Mouse (Mus musculus) midbrain, embryonic 15.5 days (tissue): ENCODE data around the gene Foxa2. TPM values are rescaled to one million over a fixed set of nuclear protein-coding genes. Genes with fewer than 3 reads are reported as not detected.
A peak's percentile ranks its signal among the peaks of the same experiment; 100 is the strongest.

ENCODE experiments used
- ATAC-seq: fragments of 200-750 bp; cut with Nextera tagmentation; replicated peaks from 2 replicates; pipeline ENCODE4 v1.8.0; 2017; ENCODE audit warnings: moderate TSS enrichment
- H3K27ac ChIP-seq: fragments of 300-500 bp; sonication (generic); 2 replicates; pipeline ENCODE4 v1.5.1; 2015; ENCODE audit warnings: mild to moderate bottlenecking, inconsistent platforms
- H3K27me3 ChIP-seq: fragments of 300-500 bp; sonication (generic); replicated peaks from 2 replicates; pipeline ENCODE4 v1.6.1; 2015; ENCODE audit warnings: inconsistent platforms
- H3K36me3 ChIP-seq: fragments of 300-500 bp; sonication (generic); replicated peaks from 2 replicates; pipeline ENCODE4 v1.6.1; 2015; ENCODE audit warnings: inconsistent platforms
- H3K4me1 ChIP-seq: fragments of 300-500 bp; sonication (generic); 2 replicates; pipeline ENCODE4 v1.6.1; 2015; ENCODE audit warnings: inconsistent platforms
- H3K4me2 ChIP-seq: fragments of 300-500 bp; sonication (generic); 2 replicates; pipeline ENCODE4 v1.6.1; 2015; ENCODE audit warnings: inconsistent platforms, mild to moderate bottlenecking, moderate library complexity
- H3K4me3 ChIP-seq: fragments of 300-500 bp; sonication (generic); 2 replicates; pipeline ENCODE4 v1.5.1; 2015; ENCODE audit warnings: mild to moderate bottlenecking, inconsistent platforms
- H3K9ac ChIP-seq: fragments of 300-500 bp; sonication (generic); 2 replicates; pipeline ENCODE4 v1.6.1; 2015; ENCODE audit warnings: mild to moderate bottlenecking, inconsistent platforms
- H3K9me3 ChIP-seq: fragments of 300-500 bp; sonication (generic); 2 replicates; pipeline ENCODE4 v1.6.1; 2016; ENCODE audit warnings: inconsistent platforms
- WGBS: fragments of 180-500 bp; shearing (Covaris S2); methylation state at CpG from one replicate; pipeline ENCODE4 v1.1.7; 2015; ENCODE audit warnings: mixed read lengths; 5-methylcytosine and 5-hydroxymethylcytosine counted together
- polyA plus RNA-seq: library from polyadenylated mRNA; unstranded; fragments of >200 nt; fragmentation: Nextera tagmentation; extraction: Ambion mirVana; gene quantifications from 2 replicates; pipeline ENCODE4 v1.2.1, GENCODE M21; 2015

The Foxa2 gene
- polyA plus RNA-seq, 1 experiment from 2014 or later = 6.1 TPM

DNA sequence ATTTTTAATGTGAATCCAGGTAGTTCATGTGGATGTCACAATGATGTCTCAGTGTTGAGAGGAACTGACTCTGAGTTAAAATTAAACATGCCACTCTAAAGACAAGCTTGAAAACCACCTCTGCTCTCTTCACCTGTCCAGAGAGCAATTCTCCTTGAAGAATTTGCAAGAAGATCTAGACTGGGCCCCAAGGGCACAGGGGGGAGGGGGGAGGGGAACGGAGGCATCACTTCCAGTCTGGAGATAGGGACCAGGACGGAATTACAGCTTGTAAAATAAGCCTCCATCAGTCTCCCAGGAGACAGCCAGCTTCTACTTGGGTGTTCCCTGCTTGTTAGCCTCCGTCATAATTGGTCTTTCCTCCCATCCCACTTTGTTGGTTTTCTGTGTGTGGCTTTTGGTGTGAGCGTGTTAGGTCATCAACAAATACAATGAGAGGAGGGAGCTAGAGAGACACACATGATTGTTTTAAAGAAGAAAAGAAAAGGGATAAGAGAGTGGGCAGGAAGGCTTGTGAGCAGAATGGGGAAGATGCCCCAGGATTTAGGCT lies 10.1 kb downstream of the Foxa2 start:
- H3K27me3 ChIP-seq = peaks cover 93% of the 10 kb centered on the region
- H3K9me3 ChIP-seq = no peaks in the 10 kb centered on the region
- H3K9ac ChIP-seq = no peak overlapping the region
- 1% methylated on average over 4 of the region's 4 CpGs for WGBS
- no peak overlapping the region for H3K27ac ChIP-seq
- H3K4me3 ChIP-seq = no peak overlapping the region
- H3K4me1 ChIP-seq = no peaks in the 10 kb centered on the region
- no peaks in the 10 kb centered on the region for H3K36me3 ChIP-seq
- no peak for ATAC-seq
- H3K4me2 ChIP-seq = no peak overlapping the region

GRCm38 (mm10) chr2:148030991-148031675 lies 15.6 kb downstream of the Foxa2 start:
- ATAC-seq = no peak
- 3% methylated on average over 6 of the region's 6 CpGs for WGBS
- H3K4me3 ChIP-seq = no peak overlapping the region
- no peaks in the 10 kb centered on the region for H3K4me1 ChIP-seq
- no peaks in the 10 kb centered on the region for H3K36me3 ChIP-seq
- no peaks in the 10 kb centered on the region for H3K9me3 ChIP-seq
- H3K27ac ChIP-seq = no peak overlapping the region
- H3K9ac ChIP-seq = no peak overlapping the region
- no peak overlapping the region for H3K4me2 ChIP-seq
- peaks cover 90% of the 10 kb centered on the region for H3K27me3 ChIP-seq

GRCm38 (mm10) chr2:148030613-148030935 lies 16.2 kb downstream of the Foxa2 start:
- H3K9me3 ChIP-seq = no peaks in the 10 kb centered on the region
- no peak overlapping the region for H3K4me2 ChIP-seq
- ATAC-seq = no peak
- H3K4me1 ChIP-seq = no peaks in the 10 kb centered on the region
- WGBS = 1% methylated on average over 11 of the region's 11 CpGs
- no peaks in the 10 kb centered on the region for H3K36me3 ChIP-seq
- H3K4me3 ChIP-seq = no peak overlapping the region
- H3K9ac ChIP-seq = no peak overlapping the region
- peaks cover 88% of the 10 kb centered on the region for H3K27me3 ChIP-seq
- H3K27ac ChIP-seq = no peak overlapping the region

DNA sequence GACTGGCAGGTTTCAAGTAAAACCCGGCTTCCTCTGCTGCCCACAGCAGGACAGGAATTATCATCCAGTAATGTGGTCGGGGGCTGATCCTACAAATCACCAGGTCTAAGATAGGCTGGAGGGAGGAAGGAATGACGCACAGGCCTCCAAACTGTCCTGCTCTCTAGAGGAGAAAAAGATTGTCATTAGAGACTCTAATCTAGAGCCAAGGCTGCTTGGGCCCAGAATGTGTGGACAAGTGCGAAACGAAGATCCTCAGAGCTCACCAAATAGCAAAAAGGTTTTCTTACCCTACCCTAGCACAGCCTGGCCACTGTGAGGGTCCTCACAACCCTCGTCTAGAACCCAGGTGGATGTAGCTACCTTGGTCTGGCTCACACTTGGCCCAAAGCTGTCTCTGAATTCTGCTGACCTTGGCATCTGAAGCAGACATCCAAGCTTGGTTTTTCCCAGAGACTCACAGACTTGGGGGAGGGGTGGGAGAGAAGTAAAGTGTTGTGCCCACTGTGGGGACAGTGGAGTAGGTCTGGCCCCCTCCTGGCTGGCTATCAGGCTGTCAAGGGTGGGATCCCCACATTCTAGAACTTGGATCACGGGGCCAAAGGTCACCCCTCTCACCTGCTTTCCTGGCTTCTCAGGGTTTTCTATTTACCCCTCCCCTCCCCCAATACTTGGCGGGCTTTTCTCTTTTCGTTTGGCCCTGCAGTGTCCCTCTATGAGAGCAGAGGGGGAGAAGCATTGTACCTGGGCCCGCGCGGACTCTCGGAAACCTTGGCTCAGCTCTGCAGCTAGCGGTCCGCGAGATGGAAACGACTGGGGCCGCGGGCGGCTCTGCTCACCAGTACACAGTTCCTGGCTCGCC lies 16.8 kb downstream of the Foxa2 start:
- H3K27ac ChIP-seq = no peak overlapping the region
- peaks cover 88% of the 10 kb centered on the region for H3K27me3 ChIP-seq
- H3K4me1 ChIP-seq = no peaks in the 10 kb centered on the region
- no peak overlapping the region for H3K9ac ChIP-seq
- H3K4me3 ChIP-seq = no peak overlapping the region
- no peaks in the 10 kb centered on the region for H3K36me3 ChIP-seq
- H3K4me2 ChIP-seq = no peak overlapping the region
- H3K9me3 ChIP-seq = no peaks in the 10 kb centered on the region
- 4% methylated on average over 21 of the region's 21 CpGs for WGBS
- ATAC-seq = peak; percentile 74

DNA sequence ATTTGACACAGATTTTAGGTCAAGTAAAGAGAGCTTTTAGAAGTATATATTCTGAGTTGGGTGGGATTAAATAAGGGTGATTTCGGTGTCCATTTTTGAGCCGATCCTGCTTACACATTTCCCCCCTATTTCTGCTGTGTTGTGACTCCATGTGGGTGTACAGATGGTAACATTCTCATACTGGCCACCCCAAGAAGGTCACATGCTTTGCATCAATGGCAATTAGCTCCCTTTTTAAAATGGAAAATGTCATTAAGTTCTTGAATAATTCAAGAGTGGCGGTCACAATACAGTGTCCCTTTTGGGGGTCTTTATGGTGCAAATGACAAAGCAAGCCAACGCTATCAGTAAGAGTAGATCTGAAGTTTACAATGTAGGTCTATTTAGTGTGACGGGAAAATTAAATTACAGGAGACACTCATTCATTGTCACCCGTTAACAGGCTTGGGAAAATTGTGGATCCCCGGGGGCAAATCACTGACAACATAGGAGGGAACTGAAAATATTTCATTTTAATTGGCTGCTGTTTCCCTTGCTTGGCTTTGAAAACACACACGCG lies 17.6 kb downstream of the Foxa2 start:
- no peak overlapping the region for H3K4me3 ChIP-seq
- ATAC-seq = no peak
- 11% methylated on average over 9 of the region's 9 CpGs for WGBS

GRCm38 (mm10) chr2:148026366-148026765 lies 20.4 kb downstream of the Foxa2 start:
- WGBS = 80% methylated on average over 1 of the region's 1 CpGs
- no peak overlapping the region for H3K4me3 ChIP-seq
- H3K36me3 ChIP-seq = no peaks in the 10 kb centered on the region
- H3K4me1 ChIP-seq = peaks cover 5% of the 10 kb centered on the region; the same call in 1 of the 2 replicates
- no peak for ATAC-seq
- no peak overlapping the region for H3K4me2 ChIP-seq
- H3K27ac ChIP-seq = no peak overlapping the region
- no peak overlapping the region for H3K9ac ChIP-seq
- H3K9me3 ChIP-seq = no peaks in the 10 kb centered on the region
- H3K27me3 ChIP-seq = peaks cover 91% of the 10 kb centered on the region

More for the DNA sequence above, 17.6 kb downstream of the Foxa2 start:
- Histone ChIP-seq H3K27me3 (peaks cover 88% of the 10 kb centered on the region), H3K4me1 (no peaks in the 10 kb centered on the region), H3K9me3 (no peaks in the 10 kb centered on the region), H3K36me3 (no peaks in the 10 kb centered on the region), H3K9ac (no peak overlapping the region), H3K4me2 (no peak overlapping the region), H3K27ac (no peak overlapping the region)

DNA sequence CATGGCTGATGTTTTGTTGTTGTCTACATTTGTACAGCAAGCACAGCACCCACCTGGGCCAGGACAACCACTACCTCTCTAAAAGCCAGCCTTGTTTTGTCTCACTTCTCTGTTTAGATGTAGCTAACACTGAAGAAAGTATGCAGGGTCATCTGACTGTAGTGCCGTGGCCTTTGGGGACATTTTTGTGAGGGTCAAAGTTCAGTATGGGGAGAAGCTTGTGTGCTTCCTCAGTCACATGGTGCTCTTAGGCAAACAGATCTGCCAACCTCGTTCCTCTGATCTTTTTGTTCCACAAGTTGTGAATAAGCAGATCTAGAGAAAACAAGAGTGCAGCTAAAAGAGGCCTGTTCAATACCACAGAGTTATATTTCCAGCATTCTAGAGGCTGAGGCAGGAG lies 21.3 kb downstream of the Foxa2 start:
- WGBS = 37% methylated on average over 2 of the region's 2 CpGs
- ATAC-seq = no peak
- Histone ChIP-seq H3K27me3 (peaks cover 93% of the 10 kb centered on the region), H3K4me2 (no peak overlapping the region), H3K4me3 (no peak overlapping the region), H3K9me3 (no peaks in the 10 kb centered on the region), H3K27ac (no peak overlapping the region), H3K36me3 (no peaks in the 10 kb centered on the region), H3K9ac (no peak overlapping the region), H3K4me1 (peaks cover 5% of the 10 kb centered on the region; the same call in 1 of the 2 replicates)

- peaks cover 92% of the 10 kb centered on the region for H3K27me3 ChIP-seq
- H3K4me1 ChIP-seq = peaks cover 5% of the 10 kb centered on the region; the same call in 1 of the 2 replicates
- no peaks in the 10 kb centered on the region for H3K9me3 ChIP-seq
- H3K36me3 ChIP-seq = no peaks in the 10 kb centered on the region
- no peak overlapping the region for H3K4me2 ChIP-seq
- no peak overlapping the region for H3K9ac ChIP-seq
- H3K4me3 ChIP-seq = no peak overlapping the region
- WGBS = 56% methylated on average over 9 of the region's 9 CpGs
- H3K27ac ChIP-seq = no peak overlapping the region
- ATAC-seq = no peak
Observed at GRCm38 (mm10) chr2:148024268-148024935, 22.4 kb downstream of the Foxa2 start.

DNA sequence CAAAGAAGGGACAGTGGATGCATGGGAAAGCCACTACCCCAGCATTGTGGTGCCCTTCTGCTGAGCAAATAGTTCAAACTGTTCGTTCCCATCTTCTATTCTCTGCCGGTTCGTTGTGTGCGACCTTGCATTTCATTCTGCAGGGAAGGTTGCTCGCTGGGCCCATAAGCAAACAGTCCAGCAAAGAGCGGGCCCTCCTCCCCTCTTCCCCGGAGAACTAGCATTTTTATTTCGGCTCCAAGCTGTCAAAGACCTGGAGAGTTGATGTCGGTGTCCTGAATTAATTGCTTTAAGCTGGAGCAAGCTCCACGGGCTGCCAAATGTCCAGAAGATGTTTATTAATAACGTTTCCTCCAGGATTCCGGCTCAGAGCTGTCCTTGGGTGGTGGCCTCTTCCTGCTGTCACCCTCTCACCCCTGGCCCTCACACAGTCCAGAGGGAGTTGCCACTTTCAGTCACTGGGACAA lies 23.4 kb downstream of the Foxa2 start:
- Histone ChIP-seq H3K9ac (no peak overlapping the region), H3K4me2 (no peak overlapping the region), H3K9me3 (no peaks in the 10 kb centered on the region), H3K27me3 (peaks cover 92% of the 10 kb centered on the region), H3K27ac (no peak overlapping the region), H3K36me3 (no peaks in the 10 kb centered on the region), H3K4me1 (peaks cover 5% of the 10 kb centered on the region; the same call in 1 of the 2 replicates), H3K4me3 (no peak overlapping the region)
- peak; percentile 58; the same call in 1 of the 2 replicates for ATAC-seq
- 1% methylated on average over 12 of the region's 12 CpGs for WGBS

- no peak for ATAC-seq
- Histone ChIP-seq H3K9ac (no peak overlapping the region), H3K27ac (no peak overlapping the region), H3K4me2 (no peak overlapping the region), H3K9me3 (no peaks in the 10 kb centered on the region), H3K27me3 (peaks cover 88% of the 10 kb centered on the region), H3K4me1 (peaks cover 5% of the 10 kb centered on the region; the same call in 1 of the 2 replicates), H3K4me3 (no peak overlapping the region), H3K36me3 (no peaks in the 10 kb centered on the region)
- WGBS = 9% methylated on average over 5 of the region's 5 CpGs
Observed at GRCm38 (mm10) chr2:148021919-148022570, 24.7 kb downstream of the Foxa2 start.

GRCm38 (mm10) chr2:148021016-148021415 lies 25.8 kb downstream of the Foxa2 start:
- Histone ChIP-seq H3K4me1 (peaks cover 5% of the 10 kb centered on the region; the same call in 1 of the 2 replicates), H3K9ac (no peak overlapping the region), H3K9me3 (no peaks in the 10 kb centered on the region), H3K4me2 (no peak overlapping the region), H3K36me3 (no peaks in the 10 kb centered on the region), H3K27me3 (peaks cover 78% of the 10 kb centered on the region), H3K4me3 (no peak overlapping the region), H3K27ac (no peak overlapping the region)
- ATAC-seq = no peak
- WGBS = 15% methylated on average over 9 of the region's 9 CpGs
